Mouse (Mus musculus) urinary bladder, postnatal 36 days (tissue): ENCODE data around the gene Nxpe3.
A peak's percentile ranks its signal among the peaks of the same experiment; 100 is the strongest.

ENCODE experiments used
- DNase-seq, 2 experiments: peaks; one replicate each; pipeline ENCODE4 v3.0.0; 2022; ENCODE audit warnings: low spot score in 2 of 2, mixed read lengths in 1 of 2

Gene Nxpe3

GRCm38 (mm10) chr16:55809779-55810514 is 85.1 kb downstream of the Nxpe3 start:
- no peak for DNase-seq

GRCm38 (mm10) chr16:55809345-55809744 is 85.7 kb downstream of the Nxpe3 start:
- DNase-seq, result no peak

- no peak for DNase-seq
Observed at GRCm38 (mm10) chr16:55807505-55807932, 87.6 kb downstream of the Nxpe3 start.

- no peak for DNase-seq
Observed at GRCm38 (mm10) chr16:55804799-55805198, 90.3 kb downstream of the Nxpe3 start.

- DNase-seq, result no peak
Observed at GRCm38 (mm10) chr16:55801629-55802028, 93.5 kb downstream of the Nxpe3 start.

GRCm38 (mm10) chr16:55798845-55799244 is 96.2 kb downstream of the Nxpe3 start:
- peak in 1 of 2 experiments; percentile 31 for DNase-seq

- no peak for DNase-seq
Observed at GRCm38 (mm10) chr16:55790326-55790725, 104.8 kb downstream of the Nxpe3 start.
